Mouse (Mus musculus): ENCODE measurements around the gene Pbx1.

DNA sequence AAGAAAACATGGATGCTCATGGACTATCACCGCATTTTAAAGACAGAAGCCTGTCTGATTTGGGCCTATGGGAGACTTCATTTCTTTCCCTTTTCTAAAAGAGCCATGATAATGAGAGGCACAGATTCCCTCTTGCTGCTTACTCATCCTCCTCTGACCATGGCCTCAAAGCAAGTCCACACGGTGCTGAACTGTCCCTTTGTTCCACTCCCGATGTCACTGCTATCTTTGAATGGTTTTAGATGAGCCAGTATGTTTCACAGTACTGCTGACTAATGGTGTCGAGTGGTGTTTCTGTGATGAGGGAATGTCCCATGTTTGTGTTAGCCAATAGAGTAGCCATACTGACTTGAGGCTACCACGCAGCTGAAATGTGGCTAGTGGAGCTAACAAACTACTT lies 233.8 kb downstream of the Pbx1 start:
- TF ChIP-seq CTCF (IDR thresholded peaks at IDR 0.05; ENCODE audit: insufficient read depth, low read length) (no peak), POLR2A (IDR thresholded peaks at IDR 0.05; ENCODE audit: borderline replicate concordance, extremely low read depth, low read depth, low read length) (no peak)

Measured in lung, adult 2 months (tissue).